Mouse (Mus musculus) megakaryocyte-erythroid progenitor cell, adult 5-6 weeks (primary cell): Measurements from ENCODE around the gene Gpr19. TPM values are rescaled to one million over a fixed set of nuclear protein-coding genes. Genes with fewer than 3 reads are reported as not detected.

Source experiments
- ATAC-seq: replicated peaks from 2 replicates; pipeline ENCODE4 v1.8.0; 2016; ENCODE audit warnings: mild to moderate bottlenecking, inconsistent platforms; ENCODE audit not compliant: severe bottlenecking, poor library complexity, low FRiP score, low TSS enrichment
- total RNA-seq, 2 experiments: library from RNA; stranded (forward) in 1 of 2; stranded (reverse) in 1 of 2; fragments of 200-1000, 215-1000 nt in 1 of 2; fragments of >200 nt in 1 of 2; fragmentation: Nextera tagmentation in 1 of 2; gene quantifications; 2 replicates each; pipeline ENCODE4 v1.2.3; 2014 to 2017

The Gpr19 gene
- total RNA-seq, 2 experiments from 2014 or later = 6.9 to 7.0 TPM

DNA sequence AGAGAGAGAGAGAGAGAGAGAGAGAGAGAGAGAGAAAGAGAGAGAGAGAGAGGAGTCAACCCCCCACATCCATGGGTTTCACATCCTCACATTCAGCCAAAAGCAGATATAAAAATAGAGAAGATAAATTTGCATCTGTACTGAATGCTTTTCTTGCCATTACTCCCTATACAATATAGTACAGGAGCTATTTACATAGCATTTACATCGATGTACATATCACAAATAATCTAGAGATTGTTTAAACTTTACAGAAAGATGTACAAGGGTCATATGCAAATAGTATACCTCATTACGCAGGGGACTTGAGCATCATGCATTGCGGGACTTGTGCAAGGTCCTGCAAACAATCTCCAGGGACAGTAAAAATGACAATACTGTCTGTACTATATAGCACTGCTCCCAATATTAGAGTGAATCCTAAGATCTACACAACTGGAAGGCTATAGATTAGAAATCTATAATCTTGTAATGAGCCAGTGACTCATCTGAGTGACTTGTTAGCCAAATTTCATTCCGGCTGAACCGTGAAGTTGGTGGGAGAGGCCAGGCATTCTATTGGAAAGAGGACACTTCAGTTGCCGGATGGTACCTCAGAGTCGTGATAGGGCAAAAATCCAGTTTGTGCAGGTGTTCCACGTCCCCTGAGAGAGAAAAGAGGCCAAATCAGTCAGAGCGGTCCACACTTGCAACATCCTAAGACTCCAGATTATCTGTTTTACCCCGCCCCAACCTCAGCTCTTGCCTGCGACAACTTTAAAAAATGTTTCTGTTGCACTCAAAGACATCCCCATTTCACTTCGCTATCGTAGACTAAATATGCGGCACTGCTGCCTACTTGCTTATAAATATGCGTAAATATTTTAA lies 1.6 kb downstream of the Gpr19 start:
- peak; percentile 40 for ATAC-seq

DNA sequence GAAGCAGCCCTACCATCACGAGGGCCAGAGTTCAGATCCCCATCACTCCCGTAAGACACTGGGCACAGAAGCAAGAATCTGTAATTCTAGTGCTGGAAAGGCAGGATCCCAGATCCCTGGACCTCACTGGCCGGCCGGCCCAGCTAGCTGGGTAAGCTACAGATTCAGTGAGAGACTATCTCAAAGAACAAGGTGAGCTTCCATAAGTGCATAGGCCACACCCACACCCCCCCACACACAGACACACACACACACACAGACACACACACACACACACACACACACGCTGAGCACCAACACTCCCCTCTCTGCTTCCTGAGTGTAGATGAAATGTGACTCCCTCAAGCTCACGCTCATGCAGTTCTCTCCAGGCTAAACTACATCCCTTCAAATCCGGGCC lies 7.9 kb downstream of the Gpr19 start:
- no peak for ATAC-seq

DNA sequence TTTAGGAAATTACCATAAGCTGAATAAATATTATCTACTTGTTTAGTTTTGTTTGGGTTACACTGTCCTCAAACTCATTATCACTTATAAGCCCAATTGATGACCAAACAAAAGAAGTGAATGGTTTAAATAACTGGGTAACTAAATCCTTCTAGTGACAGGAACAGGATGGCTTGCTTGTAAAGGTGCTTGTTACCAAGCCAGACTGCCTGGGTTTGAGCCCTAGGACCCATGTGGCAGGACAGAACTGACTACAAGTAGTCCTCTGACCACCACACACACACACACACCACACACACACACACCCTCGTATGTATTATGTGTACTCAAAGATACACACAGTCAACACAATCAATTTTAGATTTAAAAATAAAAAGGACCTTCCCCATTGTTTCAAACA lies 8.6 kb downstream of the Gpr19 start:
- ATAC-seq = no peak

DNA sequence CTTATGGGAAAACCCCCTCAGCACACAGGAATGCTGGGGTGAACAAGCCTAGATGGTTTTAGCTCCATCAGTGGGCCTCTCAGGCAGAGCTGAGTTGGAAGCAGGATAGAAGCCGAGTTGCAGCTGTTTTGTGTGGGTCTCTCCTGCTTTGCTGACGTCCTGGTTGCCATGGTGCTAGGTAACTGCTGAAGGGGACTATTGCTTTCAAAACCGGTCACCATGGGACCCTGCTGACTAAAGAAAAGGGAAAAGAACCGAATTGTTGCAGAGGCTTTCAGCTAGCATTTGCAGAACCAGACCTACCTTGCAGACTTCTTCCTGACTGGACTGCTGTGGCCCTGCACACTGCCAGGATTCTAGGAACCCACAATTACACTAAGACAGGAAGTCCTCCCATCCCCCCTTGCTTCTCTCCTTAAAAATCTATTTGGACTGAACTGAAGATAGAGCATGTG lies 9.8 kb downstream of the Gpr19 start:
- ATAC-seq = no peak

DNA sequence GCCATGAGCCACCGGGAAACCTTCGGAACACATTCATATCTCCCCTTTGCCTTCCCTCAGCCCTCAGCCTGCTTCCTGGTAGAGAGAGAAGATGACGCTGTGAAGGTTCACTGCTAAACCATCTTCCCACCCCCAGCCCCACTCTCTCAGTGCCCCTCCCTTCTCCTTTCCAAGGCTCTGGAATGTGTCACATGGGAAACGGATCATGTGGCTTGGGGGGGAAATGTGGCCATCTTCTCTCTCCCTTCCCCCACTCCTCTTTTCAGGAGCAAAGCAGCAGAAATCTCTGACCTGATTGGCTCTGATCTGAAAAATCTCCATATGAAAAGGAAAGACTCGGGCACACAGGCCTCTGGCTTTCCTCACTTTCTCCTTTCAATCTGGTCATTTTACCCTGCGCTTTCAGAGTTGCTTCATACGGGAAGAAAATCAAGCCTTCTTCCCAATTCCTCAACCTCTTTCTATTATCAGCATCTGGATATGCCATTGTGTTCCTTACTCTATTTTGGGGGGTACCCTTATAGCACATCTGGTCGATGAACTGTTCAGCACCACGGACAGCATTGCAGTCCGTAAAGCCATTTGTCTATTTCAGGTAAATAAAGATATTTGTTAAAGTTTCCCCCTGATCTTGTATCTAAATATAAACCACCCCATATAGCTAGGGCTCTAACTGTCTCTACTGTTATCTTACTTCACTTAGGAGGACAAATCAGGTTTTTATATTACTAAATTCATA lies 10.5 kb downstream of the Gpr19 start:
- peak; percentile 60; the same call in 1 of the 2 replicates for ATAC-seq

DNA sequence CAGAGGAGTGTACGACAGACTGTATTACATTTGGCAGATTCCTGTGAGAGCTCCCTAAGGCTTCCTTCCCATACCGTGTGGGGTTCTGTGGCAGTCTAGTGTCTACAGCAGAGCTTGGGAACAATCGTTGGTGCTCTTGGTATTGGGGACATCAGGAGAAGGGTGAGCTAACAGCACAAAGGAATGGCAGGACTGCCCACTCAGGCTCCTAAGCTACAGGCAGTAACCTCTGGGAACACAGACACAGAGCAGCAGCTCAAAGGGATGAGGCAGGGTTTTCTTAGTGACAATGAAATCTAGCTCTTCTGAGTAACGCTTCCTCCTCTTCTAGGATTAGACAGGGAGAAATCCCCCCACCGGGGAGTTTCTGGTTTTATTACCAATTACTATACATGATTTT lies 11.4 kb downstream of the Gpr19 start:
- no peak for ATAC-seq

DNA sequence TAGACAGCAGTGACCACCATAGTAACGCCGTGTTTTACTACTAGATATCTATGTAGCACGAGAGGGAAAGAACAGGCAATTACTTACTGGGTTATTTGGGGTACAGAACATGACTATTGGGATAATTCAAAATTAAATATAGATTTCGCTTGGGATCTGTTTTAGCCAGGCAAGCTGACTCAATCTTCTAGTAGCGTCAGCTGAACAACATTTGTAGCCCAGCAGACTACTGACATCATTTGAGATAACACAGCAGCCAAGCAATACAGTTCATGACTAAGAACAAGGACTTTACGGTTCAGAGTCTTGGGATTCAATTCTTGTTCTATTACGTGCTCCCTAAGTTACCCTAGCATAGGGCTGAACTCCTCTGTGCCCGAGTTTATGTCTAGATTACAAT lies 11.9 kb downstream of the Gpr19 start:
- no peak for ATAC-seq

DNA sequence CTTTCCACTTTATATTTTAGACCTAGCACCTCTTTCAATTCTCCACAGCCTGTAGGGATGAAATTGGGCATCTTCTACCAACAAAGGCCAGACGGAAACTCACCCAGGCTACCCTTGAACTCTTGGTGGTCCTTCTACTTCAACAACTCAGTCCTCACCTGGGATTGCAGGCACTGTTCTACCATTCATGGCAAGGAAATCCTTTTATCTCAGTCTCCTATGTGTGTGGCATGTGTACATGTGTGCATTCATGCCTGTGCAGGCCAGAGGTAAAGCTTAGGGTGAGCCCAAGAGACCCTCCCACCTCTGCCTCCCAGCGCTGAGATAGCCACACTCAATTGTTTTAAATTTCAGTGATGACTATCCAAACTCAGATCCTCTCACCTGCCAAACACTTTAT lies 12.9 kb downstream of the Gpr19 start:
- no peak for ATAC-seq

DNA sequence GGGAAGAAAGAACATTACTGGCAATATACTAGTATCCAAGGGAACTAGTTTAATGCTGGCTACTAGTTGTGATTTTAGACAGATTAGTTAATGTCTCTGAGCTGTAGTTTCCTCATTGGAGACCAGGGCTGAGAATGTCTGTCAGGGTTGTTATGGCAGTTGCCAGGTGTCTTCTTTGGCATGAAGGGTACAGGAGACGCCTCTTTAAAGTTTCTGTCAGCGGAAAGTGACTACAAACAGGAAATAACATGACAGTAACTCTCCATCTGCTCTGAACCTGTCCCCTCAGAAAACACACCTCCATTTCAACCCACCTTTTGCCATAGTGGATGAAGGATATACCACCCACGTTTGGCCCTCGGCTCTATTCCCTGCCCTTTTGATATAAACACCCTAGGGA lies 14.7 kb downstream of the Gpr19 start:
- ATAC-seq = no peak

DNA sequence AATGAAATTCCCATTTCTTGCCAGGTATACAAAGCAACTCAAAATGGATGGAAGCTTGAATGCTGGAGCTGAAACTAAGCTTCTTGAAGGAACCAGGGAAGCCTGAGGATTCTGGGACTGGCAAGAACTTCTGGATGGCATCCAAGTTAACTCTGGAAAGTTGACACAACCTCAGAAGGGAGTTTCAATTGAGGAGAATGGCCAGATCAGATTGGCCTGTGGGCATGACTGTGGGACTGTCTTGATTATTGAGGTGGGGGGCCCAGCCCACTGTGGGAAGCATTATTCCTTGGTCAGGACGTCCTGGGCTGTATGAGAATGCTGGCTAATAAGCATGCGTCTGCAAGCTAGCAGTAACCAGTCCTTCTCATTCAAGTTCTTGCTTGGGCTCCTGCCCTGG lies 18.3 kb downstream of the Gpr19 start:
- ATAC-seq = no peak

DNA sequence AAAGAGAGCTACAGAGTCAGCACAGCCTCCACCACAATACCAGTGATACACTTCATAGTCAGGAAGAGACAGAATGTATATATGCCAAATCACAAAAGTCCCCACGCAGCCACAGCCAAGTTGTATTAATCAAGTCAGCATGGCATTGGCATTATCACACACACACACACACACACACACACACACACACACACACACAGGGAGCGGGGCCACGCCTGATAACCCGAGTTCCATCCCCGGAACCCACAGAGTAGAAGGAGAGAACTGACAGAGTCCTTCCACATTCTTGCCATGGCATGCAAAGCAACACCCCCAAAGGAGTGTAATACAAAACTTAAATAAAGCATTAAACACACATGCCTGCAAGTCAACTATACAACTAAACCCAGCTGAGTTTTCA lies 18.8 kb downstream of the Gpr19 start:
- peak; percentile 38; the same call in 1 of the 2 replicates for ATAC-seq

DNA sequence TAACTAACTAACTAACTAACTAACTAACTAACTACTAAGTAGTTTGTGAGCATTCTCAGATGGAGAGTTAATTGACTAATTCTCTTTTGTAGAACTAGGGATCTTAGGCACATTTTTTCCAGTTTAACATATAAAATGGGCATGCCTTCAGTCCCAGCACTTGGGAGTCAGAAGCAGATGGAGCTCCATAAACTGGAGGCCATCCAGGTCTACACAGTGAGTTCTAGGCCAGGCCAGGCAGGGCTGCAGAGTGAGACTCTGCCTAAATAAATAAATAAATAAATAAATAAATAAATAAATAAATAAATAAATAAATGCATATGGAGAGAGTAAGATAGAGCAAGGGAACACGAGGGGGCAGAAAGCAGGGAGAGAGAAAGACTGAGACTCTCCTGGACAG lies 20.5 kb downstream of the Gpr19 start:
- ATAC-seq = no peak

DNA sequence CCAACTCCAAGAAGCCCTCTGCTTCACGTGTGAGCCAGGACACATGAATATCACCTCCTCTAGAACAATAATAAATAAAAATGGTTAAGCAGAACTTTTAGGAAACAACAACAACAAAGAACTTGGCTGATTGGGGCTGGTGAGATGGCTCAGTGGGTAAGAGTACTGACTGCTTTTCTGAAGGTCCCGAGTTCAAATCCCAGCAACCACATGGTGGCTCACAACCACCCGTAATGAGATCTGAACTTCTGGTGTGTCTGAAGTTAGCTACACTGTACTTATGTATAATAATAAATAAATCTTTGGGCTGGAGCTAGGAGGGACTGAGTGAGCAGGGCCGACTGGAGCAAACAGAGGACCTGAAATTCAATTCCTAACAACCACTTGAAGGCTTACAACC lies 21.1 kb downstream of the Gpr19 start:
- ATAC-seq = no peak

DNA sequence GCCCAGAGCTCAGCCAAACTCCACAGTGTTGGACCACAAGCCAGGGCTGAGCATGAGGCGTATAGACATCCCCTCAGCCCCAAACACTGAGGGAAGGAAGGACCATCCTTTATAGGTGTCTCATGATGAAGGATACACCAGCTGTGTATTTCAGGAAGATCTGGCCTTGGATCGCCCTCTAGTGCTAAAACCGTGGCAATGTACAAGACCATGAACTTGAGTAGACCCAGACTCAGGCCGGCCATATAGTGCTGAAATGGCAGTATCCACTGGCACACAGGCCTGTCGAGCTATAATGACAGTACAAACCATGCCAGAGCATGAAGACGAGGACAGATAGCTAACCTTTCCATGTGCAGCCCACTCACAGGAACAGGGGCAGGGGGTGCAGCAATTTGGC lies 21.6 kb downstream of the Gpr19 start:
- ATAC-seq = peak; percentile 72

DNA sequence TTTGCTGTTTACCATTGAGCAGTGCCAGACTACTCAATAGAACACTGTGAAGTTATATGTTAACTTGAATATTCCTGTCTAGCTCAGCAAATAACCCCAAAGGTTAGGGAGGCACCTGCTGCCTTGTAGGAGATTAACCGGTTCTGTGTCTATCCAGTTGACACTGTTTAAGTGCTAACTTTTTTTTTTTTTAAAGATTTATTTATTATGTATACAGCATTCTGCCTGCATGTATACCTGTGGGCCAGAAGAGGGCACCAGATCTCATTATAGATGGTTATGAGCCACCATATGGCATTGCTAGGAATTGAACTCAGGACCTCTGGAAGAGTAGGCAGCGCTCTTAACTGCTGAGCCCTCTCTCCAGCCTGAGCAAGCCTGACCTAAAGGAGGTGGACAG lies 25.4 kb downstream of the Gpr19 start:
- ATAC-seq = no peak

DNA sequence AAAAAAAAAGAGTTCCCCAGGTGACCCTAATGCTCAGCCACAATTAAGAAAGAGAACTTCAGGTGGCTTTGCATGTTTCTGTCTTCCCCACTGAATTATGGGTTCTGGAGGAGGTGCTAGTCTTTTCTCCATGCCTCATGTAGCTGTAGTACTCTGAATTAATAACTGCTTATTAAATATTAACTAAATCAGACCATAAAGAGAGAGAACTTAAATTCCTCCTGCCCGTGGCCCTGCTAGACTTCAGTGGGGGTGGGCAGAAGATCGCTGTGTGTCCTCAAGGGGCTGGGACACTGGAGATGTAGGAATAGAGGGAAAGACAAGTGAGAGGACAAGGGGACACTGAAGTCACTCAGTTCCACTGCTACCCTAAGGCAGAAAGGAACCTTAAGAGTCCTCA lies 26.1 kb downstream of the Gpr19 start:
- ATAC-seq = no peak

DNA sequence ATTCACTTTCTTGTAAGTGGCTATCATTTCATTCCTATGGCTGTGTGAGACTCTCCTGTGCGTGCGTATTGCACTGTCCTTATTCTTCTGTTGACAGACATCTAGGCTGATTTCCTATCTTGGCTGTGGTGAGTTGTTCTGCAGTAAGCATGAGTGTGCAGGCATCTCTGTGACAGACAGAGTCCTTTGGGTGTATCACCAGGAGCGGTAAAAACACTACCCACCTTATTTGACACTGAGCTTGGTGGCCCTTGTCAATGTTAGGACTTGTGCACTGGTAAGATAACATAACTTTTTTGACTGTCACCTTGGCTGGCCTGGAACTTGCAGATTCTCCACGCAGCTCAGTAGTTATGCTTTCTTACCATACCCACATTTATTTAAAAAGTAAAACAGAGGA lies 27.5 kb downstream of the Gpr19 start:
- peak; percentile 88 for ATAC-seq

DNA sequence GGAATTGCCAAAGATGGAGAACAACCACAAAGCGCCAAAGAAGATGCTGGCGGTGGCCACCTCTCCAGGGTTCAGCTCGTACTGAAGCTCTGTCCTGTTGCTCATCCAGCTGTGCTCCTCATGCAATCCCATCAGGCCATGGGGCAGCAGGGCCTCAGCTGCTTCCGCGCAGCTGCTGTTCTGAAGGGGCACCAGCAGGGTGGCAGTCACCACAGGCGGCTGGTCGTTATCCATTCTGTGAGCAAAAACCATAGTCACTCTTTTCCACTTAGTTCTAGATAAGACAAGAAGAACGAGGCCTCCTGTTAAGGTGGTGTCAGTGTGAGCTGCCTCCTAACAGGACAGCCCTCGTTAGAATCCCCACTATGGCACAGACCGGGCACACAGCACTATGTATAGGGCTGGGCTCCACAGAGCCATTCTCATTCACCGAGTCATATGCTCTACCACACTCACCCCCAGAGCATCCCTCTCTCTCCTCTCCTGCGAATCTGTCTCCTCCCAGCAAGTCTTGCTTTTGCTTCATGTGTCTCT lies 28.1 kb downstream of the Gpr19 start:
- ATAC-seq = peak; percentile 76

DNA sequence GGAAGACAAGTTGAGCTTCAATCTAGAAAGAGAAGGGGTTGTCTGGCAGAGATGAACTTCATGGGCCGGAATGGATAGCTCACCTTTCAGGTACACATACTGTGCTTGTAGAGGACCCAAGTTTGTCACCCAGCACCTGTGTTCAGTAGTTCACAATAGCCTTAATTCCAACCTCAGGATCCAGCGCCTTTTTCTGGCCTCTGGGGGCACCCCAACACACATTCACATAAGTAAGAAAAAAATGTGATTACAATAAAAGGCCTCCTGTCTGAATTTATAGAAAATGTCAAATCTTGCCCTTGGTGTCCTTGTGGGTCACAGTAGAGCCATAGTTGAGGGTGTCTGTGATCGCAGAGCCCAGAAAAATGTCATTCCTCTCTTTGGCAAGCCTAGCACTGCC lies 31.1 kb downstream of the Gpr19 start:
- ATAC-seq = no peak

DNA sequence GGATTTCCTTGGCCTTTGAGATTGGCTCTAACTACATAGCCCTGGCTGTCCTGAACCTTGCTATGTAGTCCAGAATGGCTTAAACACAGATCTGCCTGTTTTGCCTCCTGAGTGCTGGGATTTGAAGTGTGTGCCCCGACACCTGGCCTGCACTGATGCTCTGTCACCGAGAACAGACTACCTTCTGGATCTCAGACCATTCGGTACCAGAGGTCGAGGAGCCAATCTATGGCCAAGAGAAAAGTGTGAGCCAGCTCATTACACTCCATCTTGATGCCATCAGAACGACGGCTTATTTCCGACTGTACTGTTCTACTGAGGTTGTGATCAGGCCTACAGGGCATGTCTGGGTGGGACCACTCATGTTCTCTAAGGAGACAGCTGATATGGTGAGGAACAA lies 32.3 kb downstream of the Gpr19 start:
- no peak for ATAC-seq

DNA sequence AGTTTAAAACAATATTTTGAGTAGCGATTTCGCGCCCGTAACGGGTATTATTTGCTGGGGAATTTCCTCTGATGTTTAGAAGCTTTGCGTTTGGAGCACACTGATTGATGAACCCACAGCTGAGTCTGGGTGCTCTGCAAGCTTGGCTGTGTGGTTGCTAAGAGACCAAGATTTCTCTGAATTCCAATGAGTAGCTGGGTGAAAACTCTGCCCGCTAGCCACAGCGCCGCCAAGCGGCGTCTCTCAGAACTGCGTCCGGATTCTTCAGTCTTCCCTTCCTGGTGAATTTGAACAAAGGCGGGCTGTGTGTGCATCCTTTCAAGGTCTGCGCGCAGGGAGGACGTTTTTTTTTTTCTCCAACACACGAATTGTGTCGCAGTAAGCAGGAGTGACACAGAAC lies 35.2 kb downstream of the Gpr19 start:
- ATAC-seq = peak; percentile 69
